Mouse (Mus musculus) lung, adult 2 months (tissue): Measurements from ENCODE around the gene Clic5.

Source experiments
- CTCF ChIP-seq: fragments of 200-500 bp; IDR thresholded peaks from 2 replicates; pipeline ENCODE4 v1.5.1; 2011; ENCODE audit warnings: mild to moderate bottlenecking, low read length, control low read depth; ENCODE audit not compliant: insufficient read depth
- POLR2A ChIP-seq: fragments of 200-500 bp; IDR thresholded peaks from 2 replicates; pipeline ENCODE4 v1.6.1; 2011; ENCODE audit warnings: low read depth, mild to moderate bottlenecking, control low read depth, low read length, borderline replicate concordance; ENCODE audit errors: extremely low read depth

- TF ChIP-seq CTCF (no peak), POLR2A (no peak)
These were observed 14.6 kb downstream of the Clic5 start for GRCm38 (mm10) chr17:44202952-44203351.
